Mouse (Mus musculus) heart, embryonic 11.5 days (tissue): Measurements from ENCODE around the gene Chd6. TPM values are rescaled to one million over a fixed set of nuclear protein-coding genes. Genes with fewer than 3 reads are reported as not detected.
"Not testable (repeated sequence)": the region's sequence is repeated elsewhere in the genome, so short reads cannot be mapped to it uniquely, and the experiment has no call there.

ENCODE experiments used
- ATAC-seq: fragments of 200-750 bp; cut with Nextera tagmentation; replicated peaks from 2 replicates; pipeline ENCODE4 v1.8.0; 2017; ENCODE audit warnings: moderate library complexity; ENCODE audit not compliant: insufficient number of reproducible peaks, low FRiP score, low TSS enrichment
- H3K27ac ChIP-seq: fragments of 300-500 bp; sonication (generic); 2 replicates; pipeline ENCODE4 v1.5.1; 2014; ENCODE audit warnings: mild to moderate bottlenecking, low read depth, low read length
- H3K27me3 ChIP-seq: fragments of 300-500 bp; sonication (generic); 2 replicates; pipeline ENCODE4 v1.6.1; 2014; ENCODE audit warnings: mild to moderate bottlenecking, low read length, mixed read lengths; ENCODE audit not compliant: control insufficient read depth, insufficient read depth
- H3K36me3 ChIP-seq: fragments of 300-500 bp; sonication (generic); 2 replicates; pipeline ENCODE4 v1.6.1; 2014; ENCODE audit warnings: mild to moderate bottlenecking, low read length, moderate library complexity, mixed read lengths; ENCODE audit not compliant: control insufficient read depth, insufficient read depth
- H3K4me1 ChIP-seq: fragments of 300-500 bp; sonication (generic); 2 replicates; pipeline ENCODE4 v1.6.1; 2014; ENCODE audit warnings: low read length; ENCODE audit not compliant: control insufficient read depth, insufficient read depth
- H3K4me2 ChIP-seq: fragments of 300-500 bp; sonication (generic); 2 replicates; pipeline ENCODE4 v1.6.1; 2014; ENCODE audit warnings: mild to moderate bottlenecking, moderate library complexity
- H3K4me3 ChIP-seq: fragments of 300-500 bp; sonication (generic); 2 replicates; pipeline ENCODE4 v1.5.1; 2014; ENCODE audit warnings: low read depth, low read length
- H3K9ac ChIP-seq: fragments of 300-500 bp; sonication (generic); 2 replicates; pipeline ENCODE4 v1.6.1; 2014; ENCODE audit warnings: mild to moderate bottlenecking, low read depth, low read length, moderate library complexity
- H3K9me3 ChIP-seq: fragments of 300-500 bp; sonication (generic); replicated peaks from 2 replicates; pipeline ENCODE4 v1.6.1; 2016; ENCODE audit warnings: low read length; ENCODE audit not compliant: control insufficient read depth
- WGBS: fragments of 180-500 bp; shearing (Covaris S2); extraction: QIAGEN DNeasy Blood & Tissue Kit; methylation state at CpG from one replicate; pipeline ENCODE4 v1.1.7; 2014; ENCODE audit not compliant: insufficient replicate concordance; 5-methylcytosine and 5-hydroxymethylcytosine counted together
- polyA plus RNA-seq: library from polyadenylated mRNA; unstranded; fragments of >200 nt; fragmentation: Nextera tagmentation; extraction: Ambion mirVana; gene quantifications from 2 replicates; pipeline ENCODE4 v1.2.1, GENCODE M21; 2014

The Chd6 gene
- polyA plus RNA-seq, 1 experiment from 2014 or later, result 25.0 TPM

GRCm38 (mm10) chr2:160962149-160962548 lies 146.7 kb downstream of the Chd6 start:
- no peaks in the 10 kb centered on the region for H3K4me1 ChIP-seq
- no peak overlapping the region for H3K4me3 ChIP-seq
- no peak for ATAC-seq
- H3K4me2 ChIP-seq, result no peak overlapping the region
- no peak overlapping the region for H3K9ac ChIP-seq
- no peaks in the 10 kb centered on the region for H3K9me3 ChIP-seq
- H3K36me3 ChIP-seq, result peaks cover 26% of the 10 kb centered on the region
- no peaks in the 10 kb centered on the region for H3K27me3 ChIP-seq
- H3K27ac ChIP-seq, result no peak overlapping the region
- 84% methylated on average over 1 of the region's 1 CpGs for WGBS

GRCm38 (mm10) chr2:160960956-160961646 lies 147.8 kb downstream of the Chd6 start:
- WGBS, result 88% methylated on average over 6 of the region's 6 CpGs
- peaks cover 29% of the 10 kb centered on the region for H3K36me3 ChIP-seq

GRCm38 (mm10) chr2:160959901-160960300 lies 149.0 kb downstream of the Chd6 start:
- H3K9me3 ChIP-seq, result no peaks in the 10 kb centered on the region
- peaks cover 32% of the 10 kb centered on the region for H3K36me3 ChIP-seq
- H3K27ac ChIP-seq, result no peak overlapping the region
- ATAC-seq, result no peak
- H3K9ac ChIP-seq, result no peak overlapping the region
- H3K4me3 ChIP-seq, result no peak overlapping the region
- no peak overlapping the region for H3K4me2 ChIP-seq
- H3K4me1 ChIP-seq, result no peaks in the 10 kb centered on the region
- no peaks in the 10 kb centered on the region for H3K27me3 ChIP-seq
- 87% methylated on average over 5 of the region's 5 CpGs for WGBS

More at GRCm38 (mm10) chr2:160960956-160961646, 147.8 kb downstream of the Chd6 start:
- Histone ChIP-seq H3K4me1 (no peaks in the 10 kb centered on the region), H3K9ac (no peak overlapping the region), H3K27ac (no peak overlapping the region), H3K27me3 (no peaks in the 10 kb centered on the region), H3K4me2 (no peak overlapping the region), H3K4me3 (no peak overlapping the region), H3K9me3 (no peaks in the 10 kb centered on the region)
- no peak for ATAC-seq

- no peaks in the 10 kb centered on the region for H3K9me3 ChIP-seq
- H3K4me2 ChIP-seq, result no peak overlapping the region
- no peaks in the 10 kb centered on the region for H3K27me3 ChIP-seq
- 88% methylated on average over 5 of the region's 5 CpGs for whole genome bisulfite sequencing
- peaks cover 2% of the 10 kb centered on the region; the same call in 1 of the 2 replicates for H3K4me1 ChIP-seq
- H3K36me3 ChIP-seq, result peaks cover 37% of the 10 kb centered on the region
- ATAC-seq, result no peak
- H3K27ac ChIP-seq, result no peak overlapping the region
- H3K4me3 ChIP-seq, result no peak overlapping the region
- H3K9ac ChIP-seq, result no peak overlapping the region
Measured at GRCm38 (mm10) chr2:160958737-160959136, 150.1 kb downstream of the Chd6 start.

- not testable (repeated sequence) for H3K9ac ChIP-seq, H3K4me3 ChIP-seq, ATAC-seq, H3K27me3 ChIP-seq, H3K9me3 ChIP-seq, H3K4me1 ChIP-seq, H3K27ac ChIP-seq, H3K4me2 ChIP-seq
- peaks cover 36% of the 10 kb centered on the region for H3K36me3 ChIP-seq
Measured at GRCm38 (mm10) chr2:160957801-160958200, 151.1 kb downstream of the Chd6 start.

GRCm38 (mm10) chr2:160957307-160957706 lies 151.6 kb downstream of the Chd6 start:
- H3K9ac ChIP-seq, H3K4me3 ChIP-seq, H3K27ac ChIP-seq, H3K9me3 ChIP-seq, H3K27me3 ChIP-seq, ATAC-seq, H3K4me1 ChIP-seq, H3K4me2 ChIP-seq: not testable (repeated sequence)
- H3K36me3 ChIP-seq, result peaks cover 36% of the 10 kb centered on the region

GRCm38 (mm10) chr2:160955331-160955730 lies 153.5 kb downstream of the Chd6 start:
- Histone ChIP-seq H3K4me2 (no peak overlapping the region), H3K4me1 (peaks cover 11% of the 10 kb centered on the region), H3K27me3 (no peaks in the 10 kb centered on the region), H3K9me3 (no peaks in the 10 kb centered on the region), H3K4me3 (no peak overlapping the region), H3K36me3 (peaks cover 29% of the 10 kb centered on the region), H3K27ac (no peak overlapping the region), H3K9ac (no peak overlapping the region)
- no peak for ATAC-seq
- 64% methylated on average over 7 of the region's 7 CpGs for WGBS

- Histone ChIP-seq H3K9ac (no peak overlapping the region), H3K4me2 (no peak overlapping the region), H3K27me3 (no peaks in the 10 kb centered on the region), H3K4me3 (no peak overlapping the region), H3K27ac (no peak overlapping the region), H3K4me1 (peaks cover 11% of the 10 kb centered on the region), H3K36me3 (peaks cover 32% of the 10 kb centered on the region), H3K9me3 (no peaks in the 10 kb centered on the region)
- ATAC-seq, result no peak
- WGBS, result 93% methylated on average over 3 of the region's 3 CpGs
Measured at GRCm38 (mm10) chr2:160954541-160954940, 154.3 kb downstream of the Chd6 start.

GRCm38 (mm10) chr2:160953131-160953873 lies 155.6 kb downstream of the Chd6 start:
- peaks cover 11% of the 10 kb centered on the region for H3K4me1 ChIP-seq
- no peak overlapping the region for H3K4me3 ChIP-seq
- no peak for ATAC-seq
- no peaks in the 10 kb centered on the region for H3K9me3 ChIP-seq
- H3K27me3 ChIP-seq, result no peaks in the 10 kb centered on the region
- peaks cover 43% of the 10 kb centered on the region for H3K36me3 ChIP-seq
- no peak overlapping the region for H3K4me2 ChIP-seq
- 84% methylated on average over 7 of the region's 7 CpGs for WGBS
- no peak overlapping the region for H3K9ac ChIP-seq
- H3K27ac ChIP-seq, result no peak overlapping the region
